Mouse (Mus musculus) kidney, postnatal 0 days (tissue): ENCODE data around the gene Arpp21. TPM values are rescaled to one million over a fixed set of nuclear protein-coding genes. Genes with fewer than 3 reads are reported as not detected.
A peak's percentile ranks its signal among the peaks of the same experiment; 100 is the strongest.

Experiments
- ATAC-seq: fragments of 200-750 bp; cut with Nextera tagmentation; replicated peaks from 2 replicates; pipeline ENCODE4 v1.8.0; 2017; ENCODE audit warnings: low read depth, moderate number of reproducible peaks, moderate TSS enrichment, moderate library complexity; ENCODE audit not compliant: low FRiP score
- DNase-seq: peaks from one replicate; pipeline ENCODE4 v3.0.0-alpha.2; 2016; ENCODE audit warnings: low spot score
- H3K27ac ChIP-seq: fragments of 300-500 bp; sonication (generic); 2 replicates; pipeline ENCODE4 v1.5.1; 2014; ENCODE audit warnings: mild to moderate bottlenecking
- H3K27me3 ChIP-seq: fragments of 300-500 bp; sonication (generic); 2 replicates; pipeline ENCODE4 v1.6.1; 2014; ENCODE audit warnings: low read length, mixed read lengths; ENCODE audit not compliant: insufficient read depth
- H3K36me3 ChIP-seq: fragments of 300-500 bp; sonication (generic); 2 replicates; pipeline ENCODE4 v1.6.1; 2014; ENCODE audit warnings: low read length, mixed read lengths; ENCODE audit not compliant: insufficient read depth
- H3K4me1 ChIP-seq: fragments of 300-500 bp; sonication (generic); replicated peaks from 2 replicates; pipeline ENCODE4 v1.6.1; 2014; ENCODE audit warnings: antibody characterized with exemption, low read length, mixed read lengths; ENCODE audit not compliant: insufficient read depth
- H3K4me2 ChIP-seq: fragments of 300-500 bp; sonication (generic); 2 replicates; pipeline ENCODE4 v1.6.1; 2014; ENCODE audit warnings: mild to moderate bottlenecking, low read length, moderate library complexity, mixed read lengths
- H3K4me3 ChIP-seq: fragments of 300-500 bp; sonication (generic); replicated peaks from 2 replicates; pipeline ENCODE4 v1.5.1; 2014; ENCODE audit warnings: low read depth, low read length
- H3K9ac ChIP-seq: fragments of 300-500 bp; sonication (generic); 2 replicates; pipeline ENCODE4 v1.6.1; 2014; ENCODE audit warnings: low read depth, low read length
- H3K9me3 ChIP-seq: fragments of 300-500 bp; sonication (generic); replicated peaks from 2 replicates; pipeline ENCODE4 v1.6.1; 2016; ENCODE audit warnings: low read length, inconsistent platforms, mixed read lengths
- CTCF ChIP-seq: IDR thresholded peaks from 2 replicates; pipeline ENCODE4 v1.5.1; 2016; ENCODE audit warnings: antibody characterized with exemption, low read depth, mild to moderate bottlenecking, moderate library complexity
- WGBS: fragments of 180-500 bp; shearing (Covaris S2); extraction: QIAGEN DNeasy Blood & Tissue Kit; methylation state at CpG from one replicate; pipeline ENCODE4 v1.1.7; 2014; 5-methylcytosine and 5-hydroxymethylcytosine counted together
- polyA plus RNA-seq: library from polyadenylated mRNA; unstranded; fragments of >200 nt; fragmentation: Nextera tagmentation; extraction: Ambion mirVana; gene quantifications from 2 replicates; pipeline ENCODE4 v1.2.1, GENCODE M21; 2015

The Arpp21 gene
- polyA plus RNA-seq, 1 experiment from 2014 or later = 0.63 TPM

- Histone ChIP-seq H3K4me2 (no peak overlapping the region), H3K27ac (no peak overlapping the region), H3K9me3 (no peaks in the 10 kb centered on the region), H3K27me3 (no peaks in the 10 kb centered on the region), H3K4me1 (no peaks in the 10 kb centered on the region), H3K4me3 (no peak overlapping the region), H3K36me3 (no peaks in the 10 kb centered on the region), H3K9ac (no peak overlapping the region)
- DNase-seq (no peak), ATAC-seq (no peak)
- WGBS = 93% methylated on average over 2 of the region's 2 CpGs
- TF ChIP-seq CTCF = no peak
These were observed 83.0 kb downstream of the Arpp21 start for GRCm38 (mm10) chr9:112152762-112153161.

GRCm38 (mm10) chr9:112151177-112151576, 84.6 kb downstream of the Arpp21 start:
- ATAC-seq = no peak
- no peak overlapping the region for H3K9ac ChIP-seq
- no peak overlapping the region for H3K4me2 ChIP-seq
- no peak overlapping the region for H3K4me3 ChIP-seq
- no peak overlapping the region for H3K27ac ChIP-seq
- no peak for TF ChIP-seq CTCF
- WGBS = 41% methylated on average over 5 of the region's 5 CpGs
- H3K9me3 ChIP-seq = no peaks in the 10 kb centered on the region
- no peaks in the 10 kb centered on the region for H3K36me3 ChIP-seq
- no peaks in the 10 kb centered on the region for H3K27me3 ChIP-seq
- DNase-seq = peak; percentile 67
- no peaks in the 10 kb centered on the region for H3K4me1 ChIP-seq

- no peak for TF ChIP-seq CTCF
- ATAC-seq (no peak), DNase-seq (no peak)
- no peak overlapping the region for H3K9ac ChIP-seq
- no peaks in the 10 kb centered on the region for H3K36me3 ChIP-seq
- 89% methylated on average over 8 of the region's 8 CpGs for WGBS
- no peaks in the 10 kb centered on the region for H3K9me3 ChIP-seq
- no peaks in the 10 kb centered on the region for H3K27me3 ChIP-seq
- no peak overlapping the region for H3K4me2 ChIP-seq
- H3K27ac ChIP-seq = no peak overlapping the region
- no peak overlapping the region for H3K4me3 ChIP-seq
- no peaks in the 10 kb centered on the region for H3K4me1 ChIP-seq
These were observed 95.1 kb downstream of the Arpp21 start for GRCm38 (mm10) chr9:112140658-112141057.

- DNase-seq = no peak
- no peak for ATAC-seq
- Histone ChIP-seq H3K4me2 (no peak overlapping the region), H3K9ac (no peak overlapping the region), H3K36me3 (no peaks in the 10 kb centered on the region), H3K4me3 (no peak overlapping the region), H3K27ac (no peak overlapping the region), H3K9me3 (no peaks in the 10 kb centered on the region), H3K27me3 (no peaks in the 10 kb centered on the region), H3K4me1 (no peaks in the 10 kb centered on the region)
- no peak for TF ChIP-seq CTCF
These were observed 97.9 kb downstream of the Arpp21 start for GRCm38 (mm10) chr9:112137820-112138219.

- no peaks in the 10 kb centered on the region for H3K27me3 ChIP-seq
- peak; percentile 16 for DNase-seq
- no peak for ATAC-seq
- H3K36me3 ChIP-seq = no peaks in the 10 kb centered on the region
- H3K9me3 ChIP-seq = no peaks in the 10 kb centered on the region
- H3K4me3 ChIP-seq = no peak overlapping the region
- no peak overlapping the region for H3K4me2 ChIP-seq
- no peak overlapping the region for H3K27ac ChIP-seq
- H3K9ac ChIP-seq = no peak overlapping the region
- no peaks in the 10 kb centered on the region for H3K4me1 ChIP-seq
- no peak for TF ChIP-seq CTCF
- 40% methylated on average over 3 of the region's 3 CpGs for WGBS
These were observed 104.9 kb downstream of the Arpp21 start for GRCm38 (mm10) chr9:112130812-112131211.

- no peak for ATAC-seq
- no peak overlapping the region for H3K9ac ChIP-seq
- TF ChIP-seq CTCF = no peak
- H3K4me3 ChIP-seq = no peak overlapping the region
- no peak overlapping the region for H3K27ac ChIP-seq
- 39% methylated on average over 10 of the region's 10 CpGs for WGBS
- H3K4me2 ChIP-seq = no peak overlapping the region
- no peaks in the 10 kb centered on the region for H3K36me3 ChIP-seq
- H3K9me3 ChIP-seq = no peaks in the 10 kb centered on the region
- no peaks in the 10 kb centered on the region for H3K4me1 ChIP-seq
- H3K27me3 ChIP-seq = no peaks in the 10 kb centered on the region
- DNase-seq = no peak
These were observed 111.1 kb downstream of the Arpp21 start for GRCm38 (mm10) chr9:112124667-112125066.

GRCm38 (mm10) chr9:112124184-112124583, 111.6 kb downstream of the Arpp21 start:
- no peak for TF ChIP-seq CTCF
- no peak for ATAC-seq

More at GRCm38 (mm10) chr9:112124184-112124583, 111.6 kb downstream of the Arpp21 start:
- Histone ChIP-seq H3K4me3 (no peak overlapping the region), H3K9ac (no peak overlapping the region), H3K27me3 (peaks cover 3% of the 10 kb centered on the region; the same call in 1 of the 2 replicates), H3K9me3 (no peaks in the 10 kb centered on the region), H3K36me3 (no peaks in the 10 kb centered on the region), H3K27ac (no peak overlapping the region), H3K4me2 (no peak overlapping the region), H3K4me1 (no peaks in the 10 kb centered on the region)
- 64% methylated on average over 4 of the region's 4 CpGs for WGBS
- DNase-seq = no peak
